Mouse (Mus musculus) left cerebral cortex, adult 8-10 months (tissue): ENCODE measurements around the gene 4931429L15Rik. TPM values are rescaled to one million over a fixed set of nuclear protein-coding genes. Genes with fewer than 3 reads are reported as not detected.
"Not testable (repeated sequence)": the region's sequence is repeated elsewhere in the genome, so short reads cannot be mapped to it uniquely, and the experiment has no call there.

Source experiments
- DNase-seq, 2 experiments: peaks; one replicate each; pipeline ENCODE4 v3.0.0; 2022; ENCODE audit warnings: low spot score in 2 of 2
- total RNA-seq, 4 experiments: library from RNA; stranded (reverse); gene quantifications; 2 replicates each; pipeline ENCODE4 v1.2.4; 2022

4931429L15Rik gene
- not detected for total RNA-seq

GRCm38 (mm10) chr9:46319886-46320285, at the start of gene 4931429L15Rik:
4931429L15Rik (minus strand) TSS chr9:46319986.
- not testable (repeated sequence) for DNase-seq

DNA sequence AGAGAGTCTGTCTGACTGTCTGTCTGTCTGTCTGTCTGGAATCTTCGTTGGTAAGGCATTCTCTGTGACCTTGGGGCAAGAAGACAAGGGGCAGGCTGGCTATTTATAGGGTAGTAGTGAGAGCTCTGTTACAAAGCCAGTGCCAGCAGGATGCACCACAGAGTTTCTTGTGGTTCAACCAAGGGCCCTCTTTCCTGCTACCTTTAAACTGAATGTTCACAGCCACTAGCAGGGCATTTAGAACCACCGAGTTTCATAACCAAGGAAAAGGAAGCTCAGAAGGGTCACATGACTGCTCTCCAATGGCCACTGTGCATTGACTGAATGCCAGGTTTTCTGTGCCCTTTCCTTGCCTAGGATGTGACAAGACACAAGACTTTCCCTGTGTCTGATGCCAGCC, 42.7 kb upstream of the 4931429L15Rik start:
- no peak for DNase-seq

GRCm38 (mm10) chr9:46361461-46362111, 41.8 kb upstream of the 4931429L15Rik start:
- DNase-seq, result no peak

DNA sequence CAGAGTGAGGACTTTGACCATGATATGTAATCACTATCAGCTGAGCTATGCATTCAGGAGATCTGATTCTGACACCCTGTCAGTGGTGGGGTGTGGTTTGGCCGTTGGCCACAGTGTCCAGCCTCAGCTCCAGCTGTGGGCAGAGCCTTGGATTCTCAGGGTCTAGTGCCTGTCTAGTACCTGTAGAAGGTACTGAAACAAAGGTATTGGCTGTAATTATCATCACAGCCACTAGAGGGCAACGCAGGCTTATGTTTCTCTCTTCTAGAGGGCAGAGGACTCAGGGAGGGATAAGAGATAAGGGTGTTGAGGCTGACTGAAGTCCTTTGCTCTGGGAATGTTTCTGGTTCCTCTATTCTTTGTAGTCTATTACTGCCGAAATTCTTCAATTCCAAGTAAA, 34.2 kb upstream of the 4931429L15Rik start:
- peak in 1 of 2 experiments; percentile 30 for DNase-seq

GRCm38 (mm10) chr9:46353330-46353724, 33.5 kb upstream of the 4931429L15Rik start:
- no peak for DNase-seq

DNA sequence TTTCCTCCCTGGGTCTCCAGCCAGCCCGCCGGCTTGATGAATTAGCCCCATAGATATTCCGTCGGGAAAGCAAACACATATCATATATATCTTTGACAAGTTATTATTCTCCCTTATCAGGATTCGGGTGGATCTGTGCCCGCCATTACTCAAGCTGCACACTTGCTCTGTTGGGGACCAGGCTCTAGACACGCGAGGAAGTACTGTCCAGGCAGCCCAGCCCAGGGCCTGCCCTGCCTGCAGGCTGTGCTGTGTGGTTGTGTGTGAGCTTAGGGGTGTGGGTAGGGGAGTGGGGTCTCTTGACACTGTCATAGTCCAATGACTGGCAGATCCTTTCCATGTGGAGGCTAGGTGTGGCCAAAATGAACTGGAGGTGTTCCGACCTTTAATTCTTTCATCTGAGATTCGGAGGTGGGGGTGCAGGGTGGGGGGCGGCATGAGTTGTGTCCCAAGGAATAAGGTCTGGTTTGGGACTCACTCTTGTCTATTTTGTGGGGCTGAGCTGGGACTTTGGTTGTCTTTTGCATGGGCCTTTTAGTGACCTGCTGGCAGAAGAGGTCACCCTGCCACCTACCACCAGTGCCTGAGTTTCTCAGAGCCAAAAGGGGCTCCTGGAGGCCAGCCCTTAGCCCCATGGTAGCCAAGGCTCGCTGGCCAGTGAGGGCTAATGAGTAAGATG, 33.0 kb upstream of the 4931429L15Rik start:
- no peak for DNase-seq

- DNase-seq, result peak in 1 of 2 experiments; percentile 62
Observed at GRCm38 (mm10) chr9:46350451-46350981, 30.7 kb upstream of the 4931429L15Rik start.

DNA sequence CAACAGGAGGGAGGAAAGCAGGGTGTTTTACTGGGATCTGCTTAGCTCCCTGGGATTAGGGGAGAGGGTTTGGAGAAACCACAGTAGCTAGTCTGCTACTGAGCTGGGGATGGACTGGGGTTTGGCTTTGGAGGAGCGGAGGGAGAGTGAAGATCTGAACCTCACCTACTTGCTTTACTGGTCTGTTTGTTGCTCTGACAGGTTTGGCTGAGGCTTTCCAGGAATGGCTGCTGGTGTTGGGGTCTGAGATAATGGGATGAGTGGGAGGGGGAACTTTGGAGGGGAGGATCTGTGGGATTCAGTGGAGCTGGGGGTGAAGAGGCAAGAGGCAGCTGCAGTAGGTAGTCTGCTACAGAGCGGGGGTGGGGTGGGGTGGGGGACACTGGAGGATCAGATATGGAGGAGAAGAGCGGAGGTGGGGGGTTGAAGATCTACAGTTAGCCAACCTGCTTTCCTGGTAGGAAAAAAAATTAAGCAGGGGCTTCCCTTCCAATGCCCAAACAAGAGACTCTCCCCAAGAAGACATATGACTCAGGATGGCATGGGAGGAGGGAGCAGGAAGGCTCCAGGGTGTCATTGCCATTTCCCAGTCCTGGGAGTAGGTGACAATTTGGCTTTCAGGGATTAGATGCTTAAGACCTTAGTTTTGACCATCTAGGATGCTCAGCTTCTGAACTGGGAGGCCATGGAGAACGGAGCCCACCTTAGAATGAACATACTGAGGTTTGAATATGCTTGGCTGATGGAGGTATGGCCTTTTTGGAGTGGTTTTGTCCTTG, 26.3 kb upstream of the 4931429L15Rik start:
- no peak for DNase-seq

- DNase-seq, result peak in 1 of 2 experiments; percentile 7
Observed at GRCm38 (mm10) chr9:46339051-46339652, 19.4 kb upstream of the 4931429L15Rik start.

- peak in 1 of 2 experiments; percentile 4 for DNase-seq
Observed at GRCm38 (mm10) chr9:46338384-46338783, 18.6 kb upstream of the 4931429L15Rik start.

DNA sequence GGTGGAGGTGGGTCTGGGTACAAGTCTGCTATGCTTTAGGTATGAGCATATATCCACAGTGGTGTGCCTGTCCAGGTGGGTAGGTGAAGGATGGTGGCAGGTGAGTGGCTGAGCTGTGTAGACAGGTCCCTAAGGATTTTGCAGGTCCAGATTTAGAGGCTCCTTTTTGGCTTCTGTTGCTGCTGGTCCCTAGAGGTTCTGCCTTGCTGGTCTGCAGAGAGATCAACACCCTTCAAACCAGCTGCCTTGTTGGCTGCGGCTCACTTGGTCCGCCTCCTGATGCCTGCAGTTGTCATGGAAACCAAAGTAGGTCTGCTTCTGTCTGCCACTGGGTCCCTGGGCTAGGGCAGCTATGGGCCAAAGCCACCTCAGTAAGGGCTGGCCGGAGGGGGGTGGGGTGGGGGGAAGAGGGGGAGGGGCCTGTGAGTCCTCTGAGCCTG, 18.1 kb upstream of the 4931429L15Rik start:
- peak in 1 of 2 experiments; percentile 83 for DNase-seq

GRCm38 (mm10) chr9:46337331-46337730, 17.5 kb upstream of the 4931429L15Rik start:
- DNase-seq, result no peak

- not testable (repeated sequence) for DNase-seq
Observed at GRCm38 (mm10) chr9:46336294-46336693, 16.5 kb upstream of the 4931429L15Rik start.

GRCm38 (mm10) chr9:46335461-46335995, 15.7 kb upstream of the 4931429L15Rik start:
- DNase-seq, result peak in 1 of 2 experiments; percentile 4

DNA sequence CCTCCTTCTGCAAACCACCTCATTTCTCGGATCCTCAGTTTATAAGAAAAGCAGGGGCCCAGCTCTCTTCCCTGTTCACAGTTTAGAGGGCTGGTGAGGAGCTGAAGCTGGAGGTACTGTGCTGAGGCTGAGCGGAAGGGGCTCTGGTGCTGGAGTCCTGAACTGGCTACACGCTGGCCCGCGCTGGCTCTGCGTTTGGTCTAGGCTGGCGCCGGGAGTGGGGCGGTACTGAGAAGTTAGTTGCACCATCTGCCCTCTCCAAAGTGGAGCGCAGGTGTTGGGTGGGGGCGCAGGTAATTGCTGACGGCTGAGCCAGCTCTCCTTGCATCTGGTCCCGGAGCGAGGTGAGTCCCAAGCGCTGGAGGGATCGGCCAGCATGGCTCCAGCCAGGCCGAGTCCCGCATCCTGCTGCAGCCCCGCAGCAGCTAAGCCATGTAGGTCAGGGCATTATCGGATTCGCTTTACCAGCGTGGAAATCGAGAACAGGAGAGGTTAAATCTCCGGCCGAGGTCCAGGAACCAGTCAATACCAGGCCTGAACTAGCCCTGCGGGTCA, 14.8 kb upstream of the 4931429L15Rik start:
- no peak for DNase-seq

DNA sequence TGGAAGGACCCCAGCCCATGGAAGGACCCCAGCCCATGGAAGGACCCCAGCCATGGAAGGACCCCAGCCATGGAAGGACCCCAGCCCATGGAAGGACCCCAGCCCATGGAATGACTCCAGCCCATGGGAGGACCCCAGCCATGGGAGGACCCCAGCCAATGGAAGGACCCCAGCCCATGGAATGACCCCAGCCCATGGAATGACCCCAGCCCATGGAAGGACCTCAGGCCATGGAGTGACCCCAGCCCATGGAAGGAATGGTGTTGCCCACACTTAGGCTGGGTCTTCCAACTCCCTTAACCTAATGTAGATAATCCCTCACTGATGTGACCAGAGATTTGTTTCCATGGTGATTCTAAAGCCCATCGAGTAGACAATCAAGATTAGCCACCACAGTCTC, 11.5 kb upstream of the 4931429L15Rik start:
- DNase-seq, result no peak

GRCm38 (mm10) chr9:46330586-46330895, 10.8 kb upstream of the 4931429L15Rik start:
- DNase-seq, result no peak

GRCm38 (mm10) chr9:46329801-46330585, 10.2 kb upstream of the 4931429L15Rik start:
- no peak for DNase-seq

- no peak for DNase-seq
Observed at GRCm38 (mm10) chr9:46329250-46329648, 9.5 kb upstream of the 4931429L15Rik start.
